Comparison of ENCODE assay signal across 8 mouse cellular contexts in genomic region chr5:137601365-137601729, GRCm38 (mm10). TPM values are rescaled to one million over a fixed set of nuclear protein-coding genes. Genes with fewer than 3 reads are reported as not detected.
DNase-seq lines count a peak whose midpoint lies in the region; ATAC-seq lines count a peak whose summit lies in the region.

No protein-coding gene starts in this region.

- peak overlapping the region; percentile 78 for H3K4me3 ChIP-seq in embryonic facial prominence, embryonic 10.5 days
- H3K4me3 ChIP-seq in neural tube, embryonic 11.5 days (ENCODE audit: low read depth, low read length) = peak overlapping the region; percentile 40

- peaks cover 42% of the 10 kb centered on the region for H3K4me1 ChIP-seq in embryonic facial prominence, embryonic 10.5 days
- H3K4me1 ChIP-seq in neural tube, embryonic 11.5 days (ENCODE audit: control insufficient read depth, insufficient read depth, low read length) = peaks cover 10% of the 10 kb centered on the region; the same call in 1 of the 2 replicates

- peak overlapping the region; percentile 75 for H3K4me2 ChIP-seq in neural tube, embryonic 11.5 days (ENCODE audit: low read depth)

- H3K9ac ChIP-seq in neural tube, embryonic 11.5 days (ENCODE audit: low read length) = peak overlapping the region; percentile 20

- intact Hi-C loops in heart, postnatal 10 days (cut with DNase I) = loop anchor here (2.0 to 5.0 kb wide), 2 partner anchors 29 to 156 kb away; no protein-coding TSS in a partner anchor
- intact Hi-C loops in left cerebral cortex, postnatal 36 days (cut with DNase I) = loop anchor here (1.0 to 5.0 kb wide), 3 partner anchors 51 to 186 kb away; partner anchors contain the start of genes Epo, Gnb2, Mepce and Zcwpw1

- H3K36me3 ChIP-seq in embryonic facial prominence, embryonic 10.5 days (replicated peaks) = peaks cover 54% of the 10 kb centered on the region
- peaks cover 2% of the 10 kb centered on the region; the same call in 1 of the 2 replicates for H3K36me3 ChIP-seq in neural tube, embryonic 11.5 days (ENCODE audit: control insufficient read depth, insufficient read depth, low read length)

- DNase-seq in embryo, embryonic 10 days (ENCODE audit: low spot score) = peak; percentile 53
- DNase-seq in embryo, embryonic 9.5 days (ENCODE audit: extremely low spot score) = no peak
- peak; percentile 54 for DNase-seq in embryonic facial prominence, embryonic 10.5 days (ENCODE audit: low spot score)
- peak; percentile 57 to 60 for DNase-seq in heart, postnatal 10 days
- DNase-seq in liver = peak; percentile 57
- DNase-seq in neural tube, embryonic 11.5 days (ENCODE audit: low spot score) = peak; percentile 35
- no peak for DNase-seq in right cerebral cortex, postnatal 36 days (ENCODE audit: low spot score in 2 of 2)
- DNase-seq in left cerebral cortex, postnatal 36 days (ENCODE audit: low spot score in 2 of 2) = no peak

- H3K27ac ChIP-seq in embryonic facial prominence, embryonic 10.5 days (replicated peaks) = peak overlapping the region; percentile 98
- no peak overlapping the region; the same call in 1 of the 2 replicates for H3K27ac ChIP-seq in neural tube, embryonic 11.5 days (ENCODE audit: low read depth, low read length)

- no peak for ATAC-seq in neural tube, embryonic 11.5 days (ENCODE audit: insufficient read depth, low FRiP score, low TSS enrichment)

- no peaks in the 10 kb centered on the region for H3K27me3 ChIP-seq in embryonic facial prominence, embryonic 10.5 days (replicated peaks; ENCODE audit: low read depth, poor library complexity, severe bottlenecking)
- H3K27me3 ChIP-seq in neural tube, embryonic 11.5 days (ENCODE audit: control insufficient read depth, insufficient read depth, low read length) = no peaks in the 10 kb centered on the region

- 1% methylated on average over 22 of the region's 22 CpGs for WGBS in embryonic facial prominence, embryonic 10.5 days
- WGBS in neural tube, embryonic 11.5 days = 1% methylated on average over 22 of the region's 22 CpGs

- H3K9me3 ChIP-seq in embryonic facial prominence, embryonic 10.5 days = no peaks in the 10 kb centered on the region
- no peaks in the 10 kb centered on the region for H3K9me3 ChIP-seq in neural tube, embryonic 11.5 days (ENCODE audit: control insufficient read depth, low read length)

RNA-seq across cellular contexts. Expression of gene Mospd3, which starts 0.5 kb away (rescaled TPM):
- polyA plus RNA-seq in embryonic facial prominence, embryonic 10.5 days (2016; fragmentation: Nextera tagmentation; extraction: Ambion mirVana) = 15.9 and 17.2 TPM in 2 replicates
- 10 to 100 TPM; 25.1 to 31.4 TPM for total RNA-seq in heart, postnatal 10 days (2021)
- 27.8 and 28.5 TPM in 2 replicates for polyA plus RNA-seq in neural tube, embryonic 11.5 days (2014; fragmentation: Nextera tagmentation; extraction: Ambion mirVana)
- total RNA-seq in left cerebral cortex, postnatal 36 days (2021) = 10 to 100 TPM; 19.4 to 26.4 TPM

RNA-seq across cellular contexts. Expression of gene Pcolce, which starts 12.2 kb away (rescaled TPM):
- 122 and 128 TPM in 2 replicates for polyA plus RNA-seq in embryonic facial prominence, embryonic 10.5 days (2016; fragmentation: Nextera tagmentation; extraction: Ambion mirVana)
- 100 to 1,000 TPM; 127 to 142 TPM for total RNA-seq in heart, postnatal 10 days (2021)
- polyA plus RNA-seq in neural tube, embryonic 11.5 days (2014; fragmentation: Nextera tagmentation; extraction: Ambion mirVana) = 75.5 and 91.9 TPM in 2 replicates
- 10 to 100 TPM in 1 of 2 experiments, 1 to 10 TPM in 1; 8.6 to 14.9 TPM for total RNA-seq in left cerebral cortex, postnatal 36 days (2021)

RNA-seq across cellular contexts. Expression of gene Fbxo24, which starts 27.5 kb away (rescaled TPM):
- 0.17 and 0.36 TPM in 2 replicates for polyA plus RNA-seq in embryonic facial prominence, embryonic 10.5 days (2016; fragmentation: Nextera tagmentation; extraction: Ambion mirVana)
- under 1 TPM; 0.20 to 0.29 TPM for total RNA-seq in heart, postnatal 10 days (2021)
- polyA plus RNA-seq in neural tube, embryonic 11.5 days (2014; fragmentation: Nextera tagmentation; extraction: Ambion mirVana) = 0.21 TPM in 1 of 2 replicates, not detected in the other
- under 1 TPM; 0.20 to 0.25 TPM for total RNA-seq in left cerebral cortex, postnatal 36 days (2021)

RNA-seq across cellular contexts. Expression of gene Lrch4, which starts 27.6 kb away (rescaled TPM):
- polyA plus RNA-seq in embryonic facial prominence, embryonic 10.5 days (2016; fragmentation: Nextera tagmentation; extraction: Ambion mirVana) = 36.7 and 46.5 TPM in 2 replicates
- total RNA-seq in heart, postnatal 10 days (2021) = 10 to 100 TPM; 20.2 to 21.7 TPM
- 31.6 and 39.0 TPM in 2 replicates for polyA plus RNA-seq in neural tube, embryonic 11.5 days (2014; fragmentation: Nextera tagmentation; extraction: Ambion mirVana)
- 10 to 100 TPM; 11.3 to 19.4 TPM for total RNA-seq in left cerebral cortex, postnatal 36 days (2021)

RNA-seq across cellular contexts. Expression of gene Gm20605, which starts 27.6 kb away (rescaled TPM):
- polyA plus RNA-seq in embryonic facial prominence, embryonic 10.5 days (2016; fragmentation: Nextera tagmentation; extraction: Ambion mirVana) = 14.2 and 14.6 TPM in 2 replicates
- 1 to 10 TPM; 5.0 to 5.9 TPM for total RNA-seq in heart, postnatal 10 days (2021)
- 6.7 and 8.2 TPM in 2 replicates for polyA plus RNA-seq in neural tube, embryonic 11.5 days (2014; fragmentation: Nextera tagmentation; extraction: Ambion mirVana)
- total RNA-seq in left cerebral cortex, postnatal 36 days (2021) = 10 to 100 TPM in 1 of 2 experiments, 1 to 10 TPM in 1; 5.5 to 11.7 TPM

Comparison
In these comparisons a context has a peak if more than half of its experiments do, and no peak if none do; other contexts are left out.
1. DNase-seq: peak in embryo, embryonic 10 days (single experiment), embryonic facial prominence, embryonic 10.5 days (single experiment), heart, postnatal 10 days (2 of 2), liver (single experiment) and neural tube, embryonic 11.5 days (single experiment); none in embryo, embryonic 9.5 days (single experiment), right cerebral cortex, postnatal 36 days (0 of 2) and left cerebral cortex, postnatal 36 days (0 of 2).
2. RNA of gene Pcolce, which starts 12.2 kb away (total RNA-seq): 127 to 142 TPM in heart, postnatal 10 days; 8.6 to 14.9 TPM in left cerebral cortex, postnatal 36 days; every median in the first group is over 4 times any median in the second.